Mouse (Mus musculus): ENCODE measurements at regions not wholly inside any gene's neighbourhood (a gene's known extent, or its start where the extent isn't known, plus 50 kb on each side); places are given as distances from the start of the nearest gene placed in this dataset.

DNA sequence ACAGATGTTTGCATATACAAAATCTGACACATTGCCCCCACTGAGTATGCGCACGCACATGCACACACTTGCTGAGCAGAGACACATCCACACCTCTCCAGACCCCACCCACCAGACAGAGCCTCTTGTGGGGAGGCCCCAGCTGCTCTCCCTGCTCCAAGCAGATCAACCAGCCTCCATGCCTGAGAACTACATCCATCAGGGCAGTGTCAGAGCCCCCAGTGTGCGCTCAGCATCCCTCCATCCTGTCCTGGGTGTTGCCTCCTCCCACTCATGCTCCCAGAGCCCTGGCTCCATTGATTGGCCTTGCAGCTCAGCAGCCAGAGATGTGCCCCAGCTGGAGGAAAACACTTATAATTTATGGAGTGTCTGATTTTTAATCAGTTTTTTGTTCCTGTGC is 124.1 kb upstream of the Rpl38 start:
- no peak for DNase-seq

DNA sequence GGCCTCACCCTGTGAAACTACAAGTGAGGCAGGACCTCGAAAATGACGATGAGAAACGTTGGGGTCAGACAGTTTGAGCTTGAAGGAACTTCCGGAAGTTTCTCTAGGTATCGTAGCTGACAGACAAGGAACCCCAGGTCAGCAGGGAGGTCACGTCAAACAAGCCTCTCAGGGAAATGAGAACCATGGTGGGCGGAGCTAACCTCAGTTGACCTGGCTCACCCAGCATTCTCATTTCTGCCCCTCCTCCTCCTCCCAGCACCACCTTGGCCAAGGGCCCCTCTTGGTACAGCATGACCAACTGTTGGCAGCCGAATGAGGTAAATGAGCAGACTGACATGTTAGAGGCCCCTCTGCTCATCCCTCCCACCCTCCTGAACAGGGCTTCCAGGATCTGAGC is 126.2 kb upstream of the Rpl38 start:
- no peak for DNase-seq

DNA sequence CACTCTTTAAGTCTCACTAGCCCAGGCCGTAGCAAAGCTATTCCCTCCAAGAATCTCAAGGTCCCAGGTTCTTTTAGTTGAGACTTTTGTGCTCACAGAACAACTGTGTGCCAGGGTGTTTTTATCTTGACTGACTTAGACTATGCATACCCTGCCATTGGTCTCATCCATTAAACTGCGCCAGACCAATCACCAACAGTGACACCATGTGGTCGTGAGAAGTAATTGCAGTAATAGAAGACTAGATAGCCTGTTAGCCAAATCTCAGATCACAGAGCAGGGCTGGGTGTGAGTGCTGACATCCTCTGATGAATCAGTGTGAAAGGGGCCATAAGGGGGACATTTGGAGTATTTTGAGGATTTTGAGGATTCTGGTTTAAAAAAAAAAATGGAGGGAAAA is 127.8 kb upstream of the Rpl38 start:
- no peak for DNase-seq

DNA sequence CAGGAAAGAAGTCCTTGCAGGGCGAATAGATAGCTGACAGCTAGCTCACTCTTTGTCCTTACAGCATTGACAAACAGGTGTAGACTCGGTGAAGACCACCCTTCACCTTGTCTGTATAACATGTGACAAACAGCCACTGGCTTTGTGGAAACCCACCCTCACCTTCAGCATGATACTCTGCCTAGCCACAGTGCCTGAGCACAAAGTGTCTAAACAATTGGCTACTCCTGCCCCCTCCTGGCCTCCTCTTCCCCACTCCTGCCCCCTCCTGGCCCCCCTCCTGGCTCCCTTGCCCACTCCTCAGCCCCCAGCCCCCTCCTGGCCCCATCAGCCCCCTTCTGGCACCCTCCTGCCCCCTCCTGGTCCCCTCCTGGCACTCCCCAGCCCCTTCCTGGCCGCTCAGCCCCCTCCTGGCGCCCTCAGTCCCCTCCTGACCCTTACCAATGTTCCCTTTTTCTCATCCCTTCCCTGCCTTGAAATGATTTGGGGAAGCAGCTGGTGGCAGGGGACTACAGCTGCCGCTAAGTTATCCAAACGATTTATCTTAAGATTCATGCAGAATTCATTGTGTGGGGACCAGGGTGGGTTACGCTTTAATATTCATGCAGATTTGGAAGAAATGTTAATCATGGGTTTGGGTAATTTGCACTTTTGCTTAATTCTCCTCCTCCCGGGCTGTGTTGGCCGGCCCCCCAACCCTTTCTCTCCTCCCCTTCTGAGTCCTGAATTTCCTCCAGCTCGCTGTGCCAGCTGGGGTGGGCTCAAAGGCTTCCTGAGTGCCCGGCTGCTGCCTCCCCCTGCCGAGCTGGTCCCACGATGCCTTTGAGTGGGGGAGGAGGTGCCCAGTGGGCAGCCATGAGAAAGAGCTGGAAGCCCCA is 131.5 kb upstream of the Rpl38 start:
- DNase-seq = no peak

DNA sequence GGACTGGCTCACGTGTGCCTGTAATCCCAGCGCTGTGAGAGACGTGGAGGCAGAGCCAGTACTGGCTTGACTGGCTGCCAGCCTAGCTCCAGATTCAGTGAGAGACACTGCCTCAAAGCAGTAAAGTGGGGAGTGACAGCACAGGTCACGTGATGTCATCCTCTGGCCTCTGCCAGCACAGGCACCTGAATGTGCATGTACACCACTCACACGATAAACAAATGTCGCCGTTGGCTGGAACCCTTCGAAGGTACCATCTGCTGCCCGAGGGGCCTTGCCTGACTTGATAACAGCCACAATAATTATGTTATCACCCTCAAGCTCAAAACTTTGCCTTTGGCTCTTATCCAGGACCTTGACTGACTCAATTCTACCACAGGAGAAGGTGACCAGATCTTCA is 132.4 kb upstream of the Rpl38 start:
- no peak for DNase-seq

DNA sequence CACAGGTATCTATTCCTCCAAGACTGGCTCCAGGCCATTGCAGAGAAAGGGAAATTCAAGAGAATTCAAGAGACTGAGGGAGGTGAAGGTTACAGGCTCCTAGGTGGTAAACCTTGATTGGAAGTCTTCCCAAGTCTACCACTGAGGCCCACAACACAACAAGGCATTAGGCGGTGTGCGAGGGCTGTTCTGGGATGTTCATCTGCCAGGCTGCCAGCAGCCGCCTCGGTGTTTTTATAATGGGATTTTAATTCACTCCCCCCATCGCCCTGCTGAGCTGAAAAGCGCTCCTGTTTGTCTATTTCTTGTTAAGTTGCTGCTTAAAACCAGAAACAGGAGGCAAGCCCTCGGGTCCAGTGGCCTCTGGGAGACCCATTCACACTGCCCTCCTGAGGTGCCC is 133.9 kb upstream of the Rpl38 start:
- no peak for DNase-seq

DNA sequence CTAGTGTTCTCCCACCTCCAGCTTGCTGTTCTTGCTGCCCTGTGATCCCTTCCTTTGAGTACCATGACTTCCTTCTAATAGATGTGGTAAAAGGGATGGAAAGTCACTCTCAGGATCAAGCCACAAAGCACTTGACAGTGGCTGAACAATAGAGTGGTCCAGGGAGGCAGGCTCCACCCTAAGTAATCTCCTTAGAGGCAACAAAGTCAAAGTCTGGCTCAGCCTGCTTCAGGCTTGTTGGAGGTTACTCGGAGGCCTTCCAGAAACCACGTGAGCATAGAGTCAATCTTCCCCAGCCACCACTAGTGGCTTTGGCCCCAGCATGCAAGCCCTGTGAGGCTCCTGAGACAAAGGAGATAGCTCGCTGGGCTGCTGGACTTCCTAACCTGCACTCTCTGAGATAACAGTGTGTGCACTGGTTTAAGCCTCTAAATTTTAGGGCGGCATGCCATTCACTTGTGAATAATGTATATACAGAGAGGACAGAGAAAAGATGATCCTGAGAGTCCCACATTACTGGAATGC is 137.0 kb upstream of the Rpl38 start:
- DNase-seq = no peak

DNA sequence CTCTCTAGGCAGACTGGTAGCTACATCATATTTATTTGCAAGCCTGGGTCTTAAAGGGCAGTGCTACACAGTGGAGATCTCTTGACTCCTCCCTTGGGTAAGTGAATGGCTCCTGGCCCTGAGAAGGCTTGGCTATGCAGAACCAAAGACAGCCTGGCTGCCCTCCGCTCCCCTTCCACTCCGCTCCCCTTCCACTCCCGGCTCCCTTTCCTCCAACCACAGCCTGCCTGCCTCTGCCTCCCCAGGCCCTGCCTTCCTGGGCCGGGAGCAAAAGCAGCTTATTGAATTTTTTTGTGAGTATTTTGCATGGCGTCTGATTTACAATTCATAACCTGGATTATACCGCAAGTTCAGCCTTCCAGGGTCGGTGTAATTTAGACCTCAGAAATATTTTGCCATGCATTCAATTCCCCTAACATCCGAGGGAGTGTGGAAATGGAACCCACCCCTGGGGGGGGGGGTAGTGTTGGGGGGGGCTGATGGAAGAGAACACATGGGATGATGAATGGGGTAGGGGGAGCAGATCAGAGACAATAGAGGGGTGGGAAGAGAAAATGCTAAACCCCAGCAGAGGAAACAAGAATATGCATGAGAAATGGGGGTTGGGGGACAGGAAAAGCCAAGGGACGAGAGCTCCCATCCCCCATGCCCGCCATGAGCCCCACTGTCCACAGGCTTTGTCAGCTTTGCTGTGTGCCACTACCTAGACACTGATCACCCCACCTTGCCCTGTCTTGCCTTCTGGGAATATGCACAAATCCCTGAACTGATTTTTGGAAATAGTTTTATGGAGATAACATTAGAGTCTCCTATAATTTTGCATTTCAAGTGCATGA is 139.2 kb upstream of the Rpl38 start:
- DNase-seq = no peak

DNA sequence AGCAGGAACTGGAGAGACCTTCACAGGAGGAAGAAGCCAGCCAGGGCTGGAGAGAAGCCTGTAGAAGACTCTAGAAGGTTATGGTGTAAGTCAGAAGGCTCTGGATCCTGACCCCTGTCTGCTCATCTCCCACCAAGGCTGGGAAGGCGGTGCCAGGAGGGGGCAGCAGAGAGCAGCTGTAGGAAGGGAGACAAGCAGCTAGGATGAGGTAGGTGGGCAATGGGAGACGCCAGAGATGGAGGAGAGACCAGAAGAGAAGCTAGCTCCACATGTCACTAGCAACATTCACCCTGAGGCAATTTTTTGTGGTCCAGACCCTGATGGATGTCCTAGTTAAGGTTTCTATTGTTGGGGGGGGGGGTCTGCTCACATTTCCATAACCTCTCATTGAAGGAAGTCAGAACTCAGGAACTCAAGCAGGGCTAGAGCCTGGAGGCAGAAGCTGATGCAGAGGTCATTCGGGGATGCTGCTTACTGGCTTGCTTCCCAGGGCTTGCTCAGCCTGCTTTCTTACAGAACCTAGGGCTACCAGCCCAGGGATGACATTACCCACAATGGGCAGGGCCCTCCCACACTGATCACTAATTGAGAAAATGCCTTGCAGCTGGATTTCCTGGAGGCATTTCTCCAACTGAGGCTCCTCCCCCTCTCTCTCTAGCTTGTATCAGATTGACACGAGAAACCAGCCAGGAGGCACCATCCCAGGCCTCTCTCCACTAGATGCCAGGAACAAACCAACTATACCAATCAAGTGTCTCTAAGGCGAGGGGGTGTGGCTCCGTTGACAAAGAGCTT is 144.7 kb upstream of the Rpl38 start:
- DNase-seq = peak; percentile 58

DNA sequence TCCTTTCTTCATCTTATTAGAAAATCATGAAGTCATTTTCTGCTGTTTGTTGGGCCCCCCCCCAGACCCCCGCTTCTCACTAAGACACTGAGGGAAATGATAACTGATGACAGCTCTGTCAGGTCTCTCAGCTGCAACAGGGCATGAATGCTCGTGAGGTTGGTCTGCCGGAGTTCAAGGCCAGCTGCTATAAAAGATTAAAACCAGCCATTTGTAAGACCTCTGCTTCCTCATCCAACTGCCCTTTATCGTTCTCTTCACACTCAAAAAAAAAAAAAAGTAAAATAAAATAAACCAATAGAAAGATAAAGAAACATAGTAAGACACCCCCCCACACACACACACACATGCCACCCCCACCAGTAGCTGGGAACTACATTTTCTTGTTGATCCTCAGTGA is 153.0 kb upstream of the Rpl38 start:
- no peak for DNase-seq

DNA sequence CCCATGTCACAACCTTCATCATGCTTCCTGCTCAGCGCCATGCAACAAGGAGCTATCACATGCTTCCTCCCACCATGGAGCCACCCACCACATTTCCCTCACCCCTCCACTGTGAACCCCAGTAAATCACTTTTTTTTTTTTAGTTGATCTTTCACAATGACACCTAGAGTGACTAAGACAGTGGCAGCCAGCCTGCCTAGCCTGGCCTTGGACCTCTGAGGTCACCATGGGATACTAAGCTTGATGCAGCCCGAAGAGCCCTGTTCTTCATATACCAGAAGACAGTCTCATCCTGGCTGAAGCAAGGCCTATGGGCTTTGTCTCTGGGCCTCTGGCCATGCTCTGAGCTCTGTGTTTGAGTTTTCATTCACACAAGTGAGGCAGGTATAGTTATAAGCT is 154.2 kb upstream of the Rpl38 start:
- no peak for DNase-seq

DNA sequence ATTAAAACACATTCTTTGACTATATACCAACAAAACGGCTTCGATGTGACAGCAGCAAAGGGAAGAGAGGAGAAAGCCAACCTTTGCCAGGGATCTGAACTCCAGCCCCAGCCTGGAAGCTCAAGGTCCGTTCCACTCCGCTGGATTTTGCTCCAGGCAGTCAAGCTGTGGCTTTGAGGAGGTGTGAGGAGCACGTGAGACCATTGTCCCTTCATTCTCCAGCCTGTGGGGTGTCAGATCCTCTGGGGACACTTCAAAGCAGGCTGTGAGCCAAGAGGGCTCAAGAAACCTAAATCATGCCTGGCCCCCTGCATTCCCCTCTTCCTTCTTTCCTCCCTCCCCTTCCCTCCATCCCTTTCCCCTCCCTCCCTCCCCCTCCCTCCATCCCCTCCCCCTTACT is 154.9 kb upstream of the Rpl38 start:
- DNase-seq = no peak

DNA sequence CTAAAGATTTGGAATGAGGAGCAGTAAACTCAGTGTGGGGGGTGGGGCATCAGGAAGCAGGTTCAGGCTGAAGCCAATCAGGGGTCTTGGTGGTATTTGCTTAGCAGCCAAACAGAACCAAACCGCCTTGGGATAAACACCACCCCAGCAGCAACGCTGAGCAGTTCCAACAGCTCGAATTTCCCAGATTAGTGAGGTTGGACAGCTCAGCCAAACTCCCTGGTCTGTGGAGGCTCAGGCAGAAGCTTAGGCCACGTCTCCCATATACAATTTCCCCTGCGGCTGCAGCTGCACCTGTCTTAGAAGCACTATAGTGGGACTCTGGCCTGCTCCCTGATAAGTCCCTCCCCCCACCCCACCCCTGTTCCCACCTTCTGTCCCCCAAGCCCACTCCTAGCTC is 156.3 kb upstream of the Rpl38 start:
- no peak for DNase-seq

DNA sequence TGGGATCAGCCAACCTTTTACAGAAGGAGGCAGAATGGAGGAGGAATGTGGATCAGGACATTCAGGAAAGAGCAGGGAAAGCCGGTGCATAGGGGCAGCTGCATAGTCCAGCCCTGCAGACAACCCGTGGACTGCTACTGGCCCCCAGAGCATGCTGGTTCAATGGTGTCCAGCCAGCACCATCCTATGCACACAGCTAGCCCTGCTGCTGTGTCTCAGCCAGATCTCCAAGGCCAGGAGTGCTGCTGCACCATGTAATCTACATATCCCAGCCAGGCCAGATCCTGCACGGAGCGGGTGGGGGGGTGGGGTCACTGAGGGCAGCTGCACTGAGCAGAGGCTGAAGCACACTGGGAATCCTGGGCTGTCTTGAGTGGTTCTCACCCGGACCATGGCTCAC is 165.8 kb upstream of the Rpl38 start:
- no peak for DNase-seq

DNA sequence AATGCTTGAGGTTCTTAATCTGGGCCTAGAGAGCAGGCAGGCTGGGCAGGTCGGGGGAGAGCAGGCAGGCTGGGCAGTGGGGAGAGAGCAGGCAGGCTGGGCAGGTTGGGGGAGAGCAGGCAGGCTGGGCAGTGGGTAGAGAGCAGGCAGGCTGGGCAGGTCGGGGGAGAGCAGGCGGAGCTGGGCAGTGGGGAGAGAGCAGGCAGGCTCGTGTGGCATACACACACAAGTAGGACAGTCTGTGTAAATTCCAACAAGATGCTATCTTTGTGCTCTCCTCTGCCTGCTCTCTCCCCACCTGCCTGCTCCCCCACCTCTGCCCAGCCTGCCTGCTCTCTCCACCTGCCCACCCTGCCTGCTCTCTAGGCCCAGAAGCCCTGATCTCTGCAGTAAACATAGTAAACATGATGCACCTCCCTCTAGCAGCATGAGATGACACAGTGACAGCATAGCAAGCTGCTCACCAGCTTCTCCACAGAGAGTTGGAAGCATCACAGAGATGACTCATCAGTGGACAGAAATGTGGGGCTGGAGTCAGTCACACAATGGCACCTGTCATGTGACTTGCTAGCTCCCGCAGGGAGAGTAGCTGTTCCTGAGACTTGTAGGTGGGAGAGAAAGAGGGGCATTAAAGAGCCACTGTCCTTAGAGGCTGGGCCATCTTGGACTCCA is 166.3 kb upstream of the Rpl38 start:
- DNase-seq = peak; percentile 81

DNA sequence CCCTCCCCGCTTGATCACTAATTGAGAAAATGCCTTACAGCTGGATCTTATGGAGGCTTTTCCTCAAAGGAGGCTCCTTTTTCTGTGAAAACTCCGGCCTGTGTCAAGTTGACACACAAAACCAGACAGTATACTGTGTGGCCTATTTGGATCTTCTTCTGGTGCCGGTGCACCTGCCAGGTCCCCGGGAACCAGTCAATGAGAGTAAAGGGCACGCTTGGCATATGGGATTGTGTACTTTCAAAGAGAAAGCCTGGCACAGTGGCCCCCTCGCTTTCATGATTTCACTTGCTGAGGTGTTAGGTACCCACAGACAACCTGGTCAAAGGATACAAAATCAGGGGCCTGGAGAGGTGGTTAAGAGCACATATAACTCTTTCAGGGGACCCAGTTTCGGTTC is 167.9 kb upstream of the Rpl38 start:
- DNase-seq = no peak

DNA sequence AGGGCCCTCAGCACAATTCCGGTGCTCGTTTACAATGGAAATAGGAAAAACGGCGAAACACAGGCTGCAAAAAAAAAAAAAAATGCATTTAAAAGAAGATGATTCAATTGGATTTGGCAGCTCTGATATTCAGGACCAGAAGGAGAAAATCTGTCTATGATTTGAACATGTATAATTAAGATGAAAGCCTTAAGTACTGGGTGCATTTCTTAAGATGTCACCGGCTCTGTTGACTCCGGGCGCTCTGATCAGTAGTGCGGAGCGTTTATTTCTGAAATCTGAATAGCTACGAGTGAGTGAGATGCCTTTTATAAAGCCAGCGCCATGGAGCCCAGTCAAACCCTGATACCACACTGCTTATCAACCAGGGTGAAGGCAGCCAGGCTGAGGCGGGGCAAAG is 168.7 kb upstream of the Rpl38 start:
- DNase-seq = no peak

DNA sequence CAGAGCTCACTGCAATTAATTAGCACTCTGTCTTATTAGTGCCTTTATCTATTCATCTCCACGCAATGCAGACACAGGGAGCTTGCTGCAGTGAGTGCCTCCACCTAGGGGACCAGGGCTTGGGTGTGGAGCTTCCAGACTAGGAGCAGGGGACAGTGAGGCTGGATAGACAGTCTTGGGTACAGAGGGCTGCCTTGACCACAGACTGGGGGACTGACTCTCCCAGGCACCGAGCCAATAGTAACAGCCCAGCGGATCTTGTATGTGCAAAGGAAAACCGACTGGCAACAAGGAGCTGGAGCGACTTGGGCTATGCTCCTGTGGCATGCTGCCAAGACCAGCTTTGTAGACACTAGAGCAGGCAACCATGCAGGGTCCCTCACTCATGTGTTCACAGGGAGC is 172.8 kb upstream of the Rpl38 start:
- no peak for DNase-seq

DNA sequence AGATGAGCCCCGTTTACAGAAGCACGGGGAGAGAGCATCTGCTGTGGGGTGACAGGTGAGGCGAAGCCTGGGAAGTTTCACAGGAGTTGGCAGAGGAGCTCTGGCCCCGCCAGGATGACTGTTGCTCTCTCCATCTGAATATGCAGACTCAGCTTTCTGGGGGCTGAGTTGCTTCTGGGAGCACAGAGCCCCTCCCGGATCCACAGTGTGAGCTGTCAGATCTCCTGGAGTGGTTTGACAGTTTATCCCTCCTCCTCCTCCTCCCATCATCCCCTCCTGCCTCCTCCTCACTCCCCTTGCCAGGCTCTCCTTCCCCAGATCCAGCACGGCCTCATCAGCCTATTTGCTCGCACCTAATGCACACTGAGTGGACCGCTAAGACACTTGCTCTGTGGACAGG is 181.9 kb upstream of the Rpl38 start:
- DNase-seq = peak; percentile 69

DNA sequence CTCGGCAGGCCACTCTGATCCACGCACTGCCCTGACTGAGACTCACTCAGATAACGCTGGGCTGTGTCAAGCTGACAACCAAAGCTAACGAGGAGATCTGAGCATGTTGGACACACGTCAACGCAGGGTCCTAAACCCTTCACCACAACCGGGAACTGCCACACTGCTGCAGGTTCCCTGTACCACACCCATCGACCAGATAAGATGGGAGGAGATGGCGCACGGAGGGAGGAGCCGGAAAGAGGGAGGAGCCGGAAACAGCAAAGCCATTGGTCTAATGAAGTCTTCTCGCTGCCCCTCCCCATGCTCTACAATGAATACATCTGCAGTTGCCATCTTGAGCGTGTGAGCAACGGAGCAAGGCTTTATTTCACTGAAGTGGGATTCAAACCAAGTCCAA is 182.9 kb upstream of the Rpl38 start:
- no peak for DNase-seq

DNA sequence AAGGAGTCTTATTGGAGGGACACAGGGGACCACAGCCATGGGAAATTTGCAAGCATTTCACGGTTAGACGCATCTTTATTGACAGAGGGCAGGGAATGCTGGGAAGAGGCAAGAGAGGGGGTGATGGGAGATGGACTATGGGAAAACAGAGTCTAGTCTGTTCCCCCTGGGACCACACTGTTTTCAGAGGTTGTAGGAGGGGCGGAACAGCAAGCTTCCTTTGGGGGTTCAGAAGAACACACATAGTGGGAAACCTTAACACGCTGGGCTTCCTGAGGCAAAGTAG is 183.7 kb upstream of the Rpl38 start:
- no peak for DNase-seq

DNA sequence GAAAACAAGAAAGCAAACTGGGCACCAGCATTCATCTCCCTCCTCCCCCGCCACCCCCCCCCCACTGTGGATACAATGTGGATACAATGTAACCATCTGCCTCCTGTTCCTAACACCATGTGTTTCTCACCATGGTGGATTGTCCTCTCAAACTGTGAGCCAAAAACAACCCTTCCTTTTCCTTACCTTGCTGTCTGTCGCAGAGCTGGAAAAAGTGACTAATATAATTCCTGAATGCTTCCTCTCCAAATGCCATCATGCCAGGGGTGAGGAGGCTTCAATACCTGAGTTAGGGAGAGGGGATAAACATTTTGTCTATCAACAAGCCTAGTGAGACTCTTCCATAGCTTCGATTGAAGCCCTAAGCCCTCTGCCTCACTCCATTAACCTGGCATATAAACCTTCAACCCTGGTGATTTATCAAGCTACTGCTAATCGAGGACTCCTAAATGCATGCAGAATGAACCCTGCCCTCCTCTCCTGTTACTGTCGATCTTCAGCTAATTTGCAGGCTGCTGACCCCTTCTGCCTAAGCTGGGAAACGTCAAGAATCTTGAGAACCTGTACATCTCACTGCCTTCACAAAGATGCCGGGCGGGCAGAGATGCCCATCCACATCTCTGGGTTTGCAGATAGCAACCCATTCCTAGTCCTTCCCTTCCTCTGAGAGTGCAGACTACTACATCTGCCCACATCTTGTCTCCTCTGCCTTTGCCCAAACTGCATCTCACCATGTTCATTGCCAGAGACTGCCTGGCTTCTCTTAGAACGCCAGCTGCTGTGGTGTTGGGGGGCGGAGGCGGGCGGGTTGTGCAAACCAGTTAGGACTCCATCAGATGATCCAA is 184.3 kb upstream of the Rpl38 start:
- DNase-seq = peak; percentile 62
